In genomic region chr2:119618199-119618982, GRCm38 (mm10) we compare ENCODE assay signal across 8 mouse cellular contexts. TPM values are rescaled to one million over a fixed set of nuclear protein-coding genes. Genes with fewer than 3 reads are reported as not detected.
A peak's percentile ranks its signal among the peaks of the same experiment; 100 is the strongest.
DNase-seq lines count a peak whose midpoint lies in the region; ATAC-seq and TF ChIP-seq lines count a peak whose summit lies in the region.

Gene Nusap1, plus strand, starts transcription at chr2:119618298.
Gene Oip5, minus strand, starts transcription at chr2:119618469.

- peak; percentile 57 for TF ChIP-seq POLR2A in testis, adult 2 months (IDR thresholded peaks at IDR 0.05; ENCODE audit: control insufficient read depth, low read depth, low read length)

- no peaks in the 10 kb centered on the region for H3K27me3 ChIP-seq in E14TG2a.4 (ENCODE audit: insufficient read depth, low read length)
- H3K27me3 ChIP-seq in forebrain, embryonic 12.5 days, result no peaks in the 10 kb centered on the region
- H3K27me3 ChIP-seq in heart, postnatal 0 days (ENCODE audit: control insufficient read depth, insufficient read depth, low read length), result no peaks in the 10 kb centered on the region
- no peaks in the 10 kb centered on the region for H3K27me3 ChIP-seq in liver, embryonic 16.5 days (ENCODE audit: control insufficient read depth, insufficient read depth, low read depth, low read length)
- H3K27me3 ChIP-seq in neural tube, embryonic 13.5 days, result no peaks in the 10 kb centered on the region
- no peaks in the 10 kb centered on the region for H3K27me3 ChIP-seq in testis, adult 2 months (ENCODE audit: control insufficient read depth, insufficient read depth, low read length)

- peaks cover 36% of the 10 kb centered on the region for H3K4me1 ChIP-seq in E14TG2a.4 (replicated peaks; ENCODE audit: low read depth, low read length)
- H3K4me1 ChIP-seq in forebrain, embryonic 12.5 days, result peaks cover 32% of the 10 kb centered on the region
- peaks cover 9% of the 10 kb centered on the region; the same call in 1 of the 2 replicates for H3K4me1 ChIP-seq in heart, postnatal 0 days (ENCODE audit: control insufficient read depth, insufficient read depth)
- peaks cover 19% of the 10 kb centered on the region for H3K4me1 ChIP-seq in liver, embryonic 16.5 days (ENCODE audit: control insufficient read depth, low read depth, low read length)
- peaks cover 33% of the 10 kb centered on the region for H3K4me1 ChIP-seq in neural tube, embryonic 13.5 days (replicated peaks)
- no peaks in the 10 kb centered on the region for H3K4me1 ChIP-seq in testis, adult 2 months (ENCODE audit: control insufficient read depth, insufficient read depth, low read length)

- DNase-seq in c-Kit-positive CD71-positive TER-119-positive erythroid progenitor cells, embryonic 14.5 days (ENCODE audit: low spot score), result peak; percentile 98
- DNase-seq in heart, postnatal 0 days (ENCODE audit: low spot score), result peak; percentile 97
- peak; percentile 95 to 96 for DNase-seq in kidney, postnatal 4 days

- WGBS in forebrain, embryonic 12.5 days, result under 1% methylated on average over 55 of the region's 55 CpGs
- 0% methylated on average over 55 of the region's 55 CpGs for WGBS in heart, postnatal 0 days
- WGBS in liver, embryonic 16.5 days (ENCODE audit: insufficient replicate concordance), result under 1% methylated on average over 55 of the region's 55 CpGs
- under 1% methylated on average over 55 of the region's 55 CpGs for WGBS in neural tube, embryonic 13.5 days

- peak within 1 kb of the TSS; percentile 75 for H3K27ac ChIP-seq in forebrain, embryonic 12.5 days
- H3K27ac ChIP-seq in heart, postnatal 0 days (ENCODE audit: low read depth), result peak within 1 kb of the TSS; percentile 59
- H3K27ac ChIP-seq in liver, embryonic 16.5 days (ENCODE audit: low read length), result peak within 1 kb of the TSS; percentile 94
- H3K27ac ChIP-seq in neural tube, embryonic 13.5 days (replicated peaks), result no peak within 1 kb of the TSS
- H3K27ac ChIP-seq in testis, adult 2 months (ENCODE audit: control insufficient read depth, insufficient read depth, low read depth, low read length), result peak within 1 kb of the TSS; percentile 79

- peaks cover 38% of the 10 kb centered on the region for H3K36me3 ChIP-seq in E14TG2a.4 (ENCODE audit: insufficient read depth, low read length)
- peaks cover 6% of the 10 kb centered on the region for H3K36me3 ChIP-seq in forebrain, embryonic 12.5 days (replicated peaks)
- peaks cover 4% of the 10 kb centered on the region; the same call in 1 of the 2 replicates for H3K36me3 ChIP-seq in heart, postnatal 0 days (replicated peaks; ENCODE audit: control insufficient read depth, insufficient read depth, low read length)
- peaks cover 14% of the 10 kb centered on the region for H3K36me3 ChIP-seq in liver, embryonic 16.5 days (ENCODE audit: control insufficient read depth, insufficient read depth)
- no peaks in the 10 kb centered on the region for H3K36me3 ChIP-seq in neural tube, embryonic 13.5 days
- H3K36me3 ChIP-seq in testis, adult 2 months (ENCODE audit: control insufficient read depth, insufficient read depth, low read length), result no peaks in the 10 kb centered on the region

- no peaks in the 10 kb centered on the region for H3K9me3 ChIP-seq in E14TG2a.4 (ENCODE audit: low read length)
- H3K9me3 ChIP-seq in forebrain, embryonic 12.5 days, result no peaks in the 10 kb centered on the region
- H3K9me3 ChIP-seq in heart, postnatal 0 days (replicated peaks; ENCODE audit: control insufficient read depth, low read length), result no peaks in the 10 kb centered on the region
- H3K9me3 ChIP-seq in liver, embryonic 16.5 days (replicated peaks; ENCODE audit: control insufficient read depth, low read length), result no peaks in the 10 kb centered on the region
- no peaks in the 10 kb centered on the region for H3K9me3 ChIP-seq in neural tube, embryonic 13.5 days

- ATAC-seq in forebrain, embryonic 12.5 days (ENCODE audit: low FRiP score), result peak; percentile 100
- ATAC-seq in heart, postnatal 0 days (ENCODE audit: insufficient read depth, low read depth), result peak; percentile 100
- peak; percentile 98 for ATAC-seq in liver, embryonic 16.5 days (ENCODE audit: low read depth)
- peak; percentile 100 for ATAC-seq in neural tube, embryonic 13.5 days (ENCODE audit: low read depth)

- TF ChIP-seq CTCF in E14TG2a.4 (conservative IDR thresholded peaks at IDR 0.05; ENCODE audit: low read length), result no peak
- no peak for TF ChIP-seq CTCF in heart, postnatal 0 days (IDR thresholded peaks at IDR 0.05; ENCODE audit: low read depth)
- no peak for TF ChIP-seq CTCF in testis, adult 2 months (IDR thresholded peaks at IDR 0.05; ENCODE audit: control insufficient read depth, insufficient read depth, insufficient replicate concordance, low read depth, low read length)

- H3K4me3 ChIP-seq in E14TG2a.4 (replicated peaks; ENCODE audit: low read length), result peak within 1 kb of the TSS; percentile 97
- peak within 1 kb of the TSS; percentile 76 for H3K4me3 ChIP-seq in forebrain, embryonic 12.5 days (replicated peaks)
- peak within 1 kb of the TSS; percentile 85 for H3K4me3 ChIP-seq in heart, postnatal 0 days (ENCODE audit: low read depth, low read length)
- peak within 1 kb of the TSS; percentile 86 for H3K4me3 ChIP-seq in liver, embryonic 16.5 days (ENCODE audit: low read depth, low read length)
- H3K4me3 ChIP-seq in neural tube, embryonic 13.5 days, result peak within 1 kb of the TSS; percentile 62
- H3K4me3 ChIP-seq in testis, adult 2 months (ENCODE audit: control insufficient read depth, low read depth, low read length), result peak within 1 kb of the TSS; percentile 89

- no peak for TF ChIP-seq EP300 in heart, postnatal 0 days (IDR thresholded peaks at IDR 0.05; ENCODE audit: low read depth)

- peak within 1 kb of the TSS; percentile 68 for H3K9ac ChIP-seq in forebrain, embryonic 12.5 days
- H3K9ac ChIP-seq in heart, postnatal 0 days (replicated peaks; ENCODE audit: low read depth, low read length), result peak within 1 kb of the TSS; percentile 71
- peak within 1 kb of the TSS; percentile 88 for H3K9ac ChIP-seq in liver, embryonic 16.5 days (ENCODE audit: low read depth, low read length)
- H3K9ac ChIP-seq in neural tube, embryonic 13.5 days, result peak within 1 kb of the TSS; percentile 63

- H3K4me2 ChIP-seq in forebrain, embryonic 12.5 days, result peak within 1 kb of the TSS; percentile 86
- peak within 1 kb of the TSS; percentile 94 for H3K4me2 ChIP-seq in heart, postnatal 0 days (ENCODE audit: low read depth, low read length)
- H3K4me2 ChIP-seq in liver, embryonic 16.5 days (ENCODE audit: low read depth, low read length), result peak within 1 kb of the TSS; percentile 74
- H3K4me2 ChIP-seq in neural tube, embryonic 13.5 days, result peak within 1 kb of the TSS; percentile 83

RNA-seq across cellular contexts. Expression of gene Nusap1, which starts in this region (rescaled TPM):
- 110 and 111 TPM in 2 replicates for polyA plus RNA-seq in forebrain, embryonic 12.5 days (2016; fragmentation: Nextera tagmentation; extraction: Ambion mirVana)
- total RNA-seq in heart, postnatal 0 days (2014; rRNA removed; ENCODE audit: low replicate concordance), result 25.0 and 26.8 TPM in 2 replicates
- 13.5 and 14.2 TPM in 2 replicates for polyA plus RNA-seq in heart, postnatal 0 days (2015; fragmentation: Nextera tagmentation; extraction: Ambion mirVana)
- 101 and 110 TPM in 2 replicates for polyA plus RNA-seq in liver, embryonic 16.5 days (2015; fragmentation: Nextera tagmentation; extraction: Ambion mirVana)
- polyA plus RNA-seq in neural tube, embryonic 13.5 days (2015; fragmentation: Nextera tagmentation; extraction: Ambion mirVana), result 13.4 and 19.5 TPM in 2 replicates
- polyA plus RNA-seq in testis, adult 2 months (2012; rRNA removed), result 6.0 and 7.1 TPM in 2 replicates

RNA-seq across cellular contexts. Expression of gene Oip5, which starts in this region (rescaled TPM):
- 35.1 and 35.6 TPM in 2 replicates for polyA plus RNA-seq in forebrain, embryonic 12.5 days (2016; fragmentation: Nextera tagmentation; extraction: Ambion mirVana)
- total RNA-seq in heart, postnatal 0 days (2014; rRNA removed; ENCODE audit: low replicate concordance), result 0.88 and 12.2 TPM in 2 replicates
- polyA plus RNA-seq in heart, postnatal 0 days (2015; fragmentation: Nextera tagmentation; extraction: Ambion mirVana), result 6.1 and 7.0 TPM in 2 replicates
- 36.1 and 41.4 TPM in 2 replicates for polyA plus RNA-seq in liver, embryonic 16.5 days (2015; fragmentation: Nextera tagmentation; extraction: Ambion mirVana)
- polyA plus RNA-seq in neural tube, embryonic 13.5 days (2015; fragmentation: Nextera tagmentation; extraction: Ambion mirVana), result 5.1 and 7.8 TPM in 2 replicates
- 10.3 and 11.4 TPM in 2 replicates for polyA plus RNA-seq in testis, adult 2 months (2012; rRNA removed)
